In the genomic region with DNA sequence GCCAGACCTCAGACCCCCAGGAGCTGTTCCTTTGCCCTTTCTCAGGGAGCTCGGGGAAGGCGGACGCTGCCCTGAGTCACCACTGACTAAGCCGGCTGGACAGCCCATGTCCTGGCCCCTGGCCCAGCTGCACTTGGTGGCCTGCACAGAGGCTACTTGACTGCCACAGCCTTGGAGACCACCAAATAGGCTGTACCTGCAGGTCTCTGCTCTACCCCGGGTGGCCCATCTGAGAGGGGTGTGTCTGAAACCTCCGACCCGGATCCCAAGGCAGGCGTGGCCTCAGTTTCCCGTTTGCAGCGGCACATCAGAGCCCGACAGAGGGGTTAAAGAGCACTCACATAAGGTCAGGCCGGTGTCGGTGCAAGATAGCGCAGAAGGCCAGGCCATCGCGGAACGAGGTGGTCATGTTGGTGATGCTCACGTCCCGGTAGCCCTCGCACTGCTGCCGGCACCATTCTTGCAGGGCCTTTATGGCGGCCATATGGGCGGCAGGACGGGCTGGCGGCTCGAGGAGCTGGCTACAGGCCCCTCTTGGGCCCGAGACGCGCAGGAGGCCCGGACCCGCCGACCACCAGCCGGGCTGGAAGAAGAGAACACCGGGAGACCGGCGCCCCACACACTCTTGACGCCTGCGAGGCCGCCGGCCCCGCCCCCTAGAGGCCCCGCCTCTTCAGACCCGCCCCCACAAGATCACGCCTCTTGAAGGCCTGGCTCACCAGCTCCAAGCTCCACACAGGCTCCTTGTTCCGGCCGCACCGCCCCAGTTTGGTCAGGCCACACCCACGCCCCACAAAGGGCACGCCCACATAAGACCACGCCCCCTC, we compare ENCODE assay signal across 8 mouse cellular contexts. TPM values are rescaled to one million over a fixed set of nuclear protein-coding genes. Genes with fewer than 3 reads are reported as not detected.
A peak's percentile ranks its signal among the peaks of the same experiment; 100 is the strongest.
DNase-seq lines count a peak whose midpoint lies in the region; ATAC-seq and TF ChIP-seq lines count a peak whose summit lies in the region.

A gene (minus strand): TSS at position 660 of the 827 bp plus-strand sequence.

- DNase-seq in ES-E14 (ENCODE audit: low read depth, low spot score) = peak; percentile 95
- peak; percentile 81 for DNase-seq in cerebellum, adult 11-12 months
- peak; percentile 95 for DNase-seq in heart, postnatal 25 days (ENCODE audit: low spot score)
- DNase-seq in layer of hippocampus, adult 18-20 months (ENCODE audit: low spot score in 2 of 2) = peak; percentile 66 to 81
- DNase-seq in lung, adult 2 months = peak; percentile 96
- peak; percentile 84 to 89 for DNase-seq in thymus, adult 18-20 months

- H3K4me1 ChIP-seq in ES-E14 (ENCODE audit: control insufficient read depth in 2 of 2, insufficient read depth in 2 of 2, low read length in 2 of 2, poor library complexity in 1 of 2) = peaks cover 0 to 5% of the 10 kb centered on the region in 2 experiments; a peak in 2 of 4 replicates
- H3K4me1 ChIP-seq in forebrain, embryonic 15.5 days = peaks cover 23% of the 10 kb centered on the region
- H3K4me1 ChIP-seq in lung, adult 2 months (ENCODE audit: control insufficient read depth, insufficient read depth, low read length) = peaks cover 13% of the 10 kb centered on the region

- H3K27me3 ChIP-seq in forebrain, embryonic 15.5 days = no peaks in the 10 kb centered on the region; the same call in 1 of the 2 replicates

- intact Hi-C loops in heart, postnatal 25 days (cut with DNase I) = no loop called here

- no peaks in the 10 kb centered on the region for H3K9me3 ChIP-seq in ES-E14 (ENCODE audit: control insufficient read depth, insufficient read depth, low read depth, low read length)
- H3K9me3 ChIP-seq in forebrain, embryonic 15.5 days = no peaks in the 10 kb centered on the region

- peak; percentile 95 for ATAC-seq in forebrain, embryonic 15.5 days (replicated peaks)
- peak; percentile 90 for ATAC-seq in neutrophil, adult 5-6 weeks (ENCODE audit: extremely low read depth, insufficient number of reproducible peaks, low FRiP score, poor library complexity, severe bottlenecking)

- peak within 1 kb of the TSS; percentile 33 to 62 for H3K4me3 ChIP-seq in ES-E14 (ENCODE audit: insufficient read depth in 1 of 2, low read depth in 1 of 2, low read length in 2 of 2, poor library complexity in 1 of 2, severe bottlenecking in 1 of 2)
- peak within 1 kb of the TSS; percentile 43 for H3K4me3 ChIP-seq in forebrain, embryonic 15.5 days
- H3K4me3 ChIP-seq in lung, adult 2 months (replicated peaks; ENCODE audit: extremely low read depth, low read depth, low read length) = peak within 1 kb of the TSS; percentile 68

- H3K27ac ChIP-seq in ES-E14 (ENCODE audit: insufficient read depth, low read depth, low read length, poor library complexity, severe bottlenecking) = no peak within 1 kb of the TSS
- H3K27ac ChIP-seq in forebrain, embryonic 15.5 days (replicated peaks) = 0 out of 2 replicates have a peak within 1 kb of the TSS, but pooled peaks have one; percentile 12

- H3K9ac ChIP-seq in ES-E14 (ENCODE audit: insufficient read depth, low read depth, low read length, poor library complexity, severe bottlenecking) = 0 out of 2 replicates have a peak within 1 kb of the TSS, but pooled peaks have one; percentile 1
- H3K9ac ChIP-seq in forebrain, embryonic 15.5 days (replicated peaks) = peak within 1 kb of the TSS; percentile 48

- WGBS in forebrain, embryonic 15.5 days = 6% methylated on average over 45 of the region's 50 CpGs
- 1% methylated on average over 50 of the region's 50 CpGs for WGBS in lung, adult 2 months

- in situ Hi-C loops in ES-E14 (cut with MboI; ENCODE audit: low sequenced_read_pairs in 2 of 2, unreplicated experiment in 2 of 2) = no loop called here

- no peak; the same call in 1 of the 2 replicates for TF ChIP-seq POLR2A in lung, adult 2 months (IDR thresholded peaks at IDR 0.05; ENCODE audit: borderline replicate concordance, extremely low read depth, low read depth, low read length)

- peak within 1 kb of the TSS; percentile 70 for H3K4me2 ChIP-seq in forebrain, embryonic 15.5 days (replicated peaks)

- TF ChIP-seq CTCF in lung, adult 2 months (IDR thresholded peaks at IDR 0.05; ENCODE audit: insufficient read depth, low read length) = no peak

- H3K36me3 ChIP-seq in ES-E14 (ENCODE audit: control insufficient read depth, insufficient read depth, low read length, poor library complexity, severe bottlenecking) = no peaks in the 10 kb centered on the region
- H3K36me3 ChIP-seq in forebrain, embryonic 15.5 days = no peaks in the 10 kb centered on the region

TF ChIP-seq in ES-E14, 5 proteins besides CTCF, POLR2A, EP300 and RAD21:
- TF ChIP-seq ZNF384 (IDR thresholded peaks at IDR 0.05; ENCODE audit: low read depth, low read length) (no peak), CHD2 (IDR thresholded peaks at IDR 0.05; ENCODE audit: low read depth, low read length) (no peak), MAFK (IDR thresholded peaks at IDR 0.05; ENCODE audit: insufficient read depth, low read depth, low read length) (no peak), HCFC1 (IDR thresholded peaks at IDR 0.05; ENCODE audit: borderline replicate concordance, insufficient read depth, low read length) (no peak), ZC3H11A (IDR thresholded peaks at IDR 0.05; ENCODE audit: borderline replicate concordance, low read depth, low read length) (no peak)
TF ChIP-seq in ES-E14: peak in this region for 0.

RNA-seq across cellular contexts. Expression of the gene that starts here (rescaled TPM):
- 2.1 and 2.2 TPM in 2 replicates for total RNA-seq in ES-E14 (2012; rRNA removed)
- 4.0 and 4.3 TPM in 2 replicates for polyA plus RNA-seq in forebrain, embryonic 15.5 days (2015; fragmentation: Nextera tagmentation; extraction: Ambion mirVana)
- 1 to 10 TPM; 2.7 to 3.2 TPM for total RNA-seq in heart, postnatal 25 days (2021)
- total RNA-seq in layer of hippocampus, adult 18-20 months (2021) = 1 to 10 TPM; 1.1 to 1.5 TPM
- 3.7 and 5.0 TPM in 2 replicates for polyA plus RNA-seq in lung, adult 2 months (2012; rRNA removed)
- total RNA-seq in neutrophil, adult 5-6 weeks (2017) = 0.23 and 0.37 TPM in 2 replicates

Comparison
In these comparisons a context has a peak if more than half of its experiments do, and no peak if none do; other contexts are left out.
1. Peak in ATAC-seq in neutrophil, adult 5-6 weeks; RNA of the gene not detected or under 1 TPM.